Mouse (Mus musculus) intestine, postnatal 0 days (tissue): ENCODE data around the gene Mgat2. TPM values are rescaled to one million over a fixed set of nuclear protein-coding genes. Genes with fewer than 3 reads are reported as not detected.
"Not testable (repeated sequence)": the region's sequence is repeated elsewhere in the genome, so short reads cannot be mapped to it uniquely, and the experiment has no call there.

ENCODE experiments used
- ATAC-seq: fragments of 200-750 bp; cut with Nextera tagmentation; 2 replicates; pipeline ENCODE4 v1.8.0; 2017; ENCODE audit warnings: mild to moderate bottlenecking, moderate TSS enrichment, moderate library complexity
- H3K27ac ChIP-seq: fragments of 300-500 bp; sonication (generic); 2 replicates; pipeline ENCODE4 v1.5.1; 2014; ENCODE audit warnings: mild to moderate bottlenecking, low read depth, low read length, moderate library complexity
- H3K27me3 ChIP-seq: fragments of 300-500 bp; sonication (generic); replicated peaks from 2 replicates; pipeline ENCODE4 v1.6.1; 2014; ENCODE audit warnings: low read length, mixed read lengths; ENCODE audit not compliant: control insufficient read depth, insufficient read depth
- H3K36me3 ChIP-seq: fragments of 300-500 bp; sonication (generic); 2 replicates; pipeline ENCODE4 v1.6.1; 2014; ENCODE audit warnings: mild to moderate bottlenecking, moderate library complexity; ENCODE audit not compliant: control insufficient read depth, insufficient read depth
- H3K4me1 ChIP-seq: fragments of 300-500 bp; sonication (generic); replicated peaks from 2 replicates; pipeline ENCODE4 v1.6.1; 2014; ENCODE audit warnings: antibody characterized with exemption, low read length, mixed read lengths; ENCODE audit not compliant: control insufficient read depth, insufficient read depth
- H3K4me2 ChIP-seq: fragments of 300-500 bp; sonication (generic); replicated peaks from 2 replicates; pipeline ENCODE4 v1.6.1; 2014; ENCODE audit warnings: low read depth, mild to moderate bottlenecking, moderate library complexity
- H3K4me3 ChIP-seq: fragments of 300-500 bp; sonication (generic); 2 replicates; pipeline ENCODE4 v1.5.1; 2014; ENCODE audit warnings: low read depth, low read length
- H3K9ac ChIP-seq: fragments of 300-500 bp; sonication (generic); 2 replicates; pipeline ENCODE4 v1.6.1; 2014; ENCODE audit warnings: mild to moderate bottlenecking, low read depth, low read length
- H3K9me3 ChIP-seq: fragments of 300-500 bp; sonication (generic); 2 replicates; pipeline ENCODE4 v1.6.1; 2016; ENCODE audit warnings: mixed run types; ENCODE audit not compliant: control insufficient read depth
- CTCF ChIP-seq: sonication (generic); IDR thresholded peaks from 2 replicates; pipeline ENCODE4 v1.5.1; 2016; ENCODE audit warnings: low read depth, mild to moderate bottlenecking, control low read depth, antibody characterized with exemption, moderate library complexity
- WGBS: fragments of 180-500 bp; shearing (Covaris S2); extraction: QIAGEN DNeasy Blood & Tissue Kit; methylation state at CpG from one replicate; pipeline ENCODE4 v1.1.7; 2014; 5-methylcytosine and 5-hydroxymethylcytosine counted together
- polyA plus RNA-seq: library from polyadenylated mRNA; unstranded; fragments of >200 nt; fragmentation: Nextera tagmentation; extraction: Ambion mirVana; gene quantifications from 2 replicates; pipeline ENCODE4 v1.2.1, GENCODE M21; 2015

Gene Mgat2
- polyA plus RNA-seq, 1 experiment from 2014 or later = 46.9 TPM

DNA sequence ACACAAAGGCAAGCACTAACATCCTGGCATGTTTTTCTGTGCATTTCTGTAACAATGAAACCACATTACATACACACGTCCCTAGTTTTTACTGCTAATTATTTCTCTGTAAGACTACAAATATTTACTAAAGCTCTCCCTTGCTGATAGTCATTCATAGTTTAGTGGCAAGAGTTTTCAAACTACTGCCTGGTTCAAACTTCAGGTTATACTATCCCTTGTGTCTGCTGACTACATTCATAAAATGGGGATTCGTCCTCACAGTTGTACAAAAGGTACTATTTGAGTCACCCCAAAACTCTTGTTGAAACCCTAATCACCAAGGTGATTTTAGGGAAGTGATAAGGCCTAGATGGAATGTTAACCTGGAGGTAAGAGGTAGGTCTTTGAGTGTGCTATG is 28.0 kb upstream of the Mgat2 start:
- Histone ChIP-seq H3K36me3 (peaks cover 13% of the 10 kb centered on the region; the same call in 1 of the 2 replicates), H3K27ac (no peak overlapping the region), H3K4me2 (no peak overlapping the region), H3K4me3 (no peak overlapping the region), H3K4me1 (peaks cover 7% of the 10 kb centered on the region), H3K9me3 (no peaks in the 10 kb centered on the region), H3K9ac (no peak overlapping the region), H3K27me3 (no peaks in the 10 kb centered on the region)
- WGBS = 75% methylated on average over 2 of the region's 2 CpGs
- no peak for TF ChIP-seq CTCF
- no peak for ATAC-seq

DNA sequence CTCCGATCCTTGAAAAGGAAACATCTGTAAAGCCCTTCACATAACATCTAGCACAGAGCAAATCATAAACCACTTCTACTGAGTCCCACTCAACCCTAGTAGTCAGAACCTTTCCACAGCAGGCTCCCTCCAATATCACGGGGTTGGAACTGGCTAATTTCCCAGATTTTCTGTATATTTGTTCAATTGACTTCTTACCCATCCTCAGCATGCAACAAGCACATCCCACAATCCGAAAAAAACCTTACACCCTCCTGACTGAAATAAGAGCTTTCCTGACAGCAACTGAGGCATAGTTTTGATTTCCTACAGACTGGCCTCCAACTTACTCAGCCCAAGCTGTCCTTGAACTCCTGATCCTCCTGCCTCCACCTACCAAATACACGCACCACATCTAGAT is 27.5 kb upstream of the Mgat2 start:
- peaks cover 7% of the 10 kb centered on the region for H3K4me1 ChIP-seq
- no peaks in the 10 kb centered on the region for H3K9me3 ChIP-seq
- H3K9ac ChIP-seq = no peak overlapping the region
- no peak for ATAC-seq
- TF ChIP-seq CTCF = no peak
- peaks cover 13% of the 10 kb centered on the region; the same call in 1 of the 2 replicates for H3K36me3 ChIP-seq
- no peaks in the 10 kb centered on the region for H3K27me3 ChIP-seq
- no peak overlapping the region for H3K27ac ChIP-seq
- no peak overlapping the region for H3K4me3 ChIP-seq
- 73% methylated on average over 4 of the region's 4 CpGs for WGBS
- H3K4me2 ChIP-seq = no peak overlapping the region

DNA sequence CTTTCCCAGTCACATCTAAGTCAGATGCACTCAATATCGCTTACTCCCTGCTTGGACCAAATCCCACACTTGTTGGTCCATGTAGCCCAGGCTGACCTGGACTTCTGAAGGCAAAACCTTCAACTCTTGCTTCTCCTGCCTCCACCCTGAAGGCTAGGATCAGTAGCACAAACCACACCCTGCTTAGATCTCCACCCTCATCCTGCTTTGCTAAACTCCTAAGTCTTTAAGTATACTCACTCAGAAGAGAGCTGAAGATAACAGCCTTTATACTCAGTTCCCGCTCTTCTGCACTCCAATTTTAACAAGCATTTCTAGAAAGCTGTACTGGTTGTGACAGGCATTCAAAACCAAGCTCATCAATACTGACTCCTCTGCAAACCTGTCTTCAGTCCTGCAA is 26.9 kb upstream of the Mgat2 start:
- H3K27me3 ChIP-seq = no peaks in the 10 kb centered on the region
- H3K9me3 ChIP-seq = no peaks in the 10 kb centered on the region
- no peak overlapping the region for H3K4me3 ChIP-seq
- no peak for ATAC-seq
- TF ChIP-seq CTCF = no peak
- peaks cover 13% of the 10 kb centered on the region; the same call in 1 of the 2 replicates for H3K36me3 ChIP-seq
- H3K4me2 ChIP-seq = peak overlapping the region; percentile 61; the same call in 1 of the 2 replicates
- H3K4me1 ChIP-seq = peaks cover 7% of the 10 kb centered on the region
- no peak overlapping the region for H3K27ac ChIP-seq
- 93% methylated on average over 2 of the region's 2 CpGs for WGBS
- H3K9ac ChIP-seq = no peak overlapping the region

GRCm38 (mm10) chr12:69158366-69158764 is 25.6 kb upstream of the Mgat2 start:
- Histone ChIP-seq H3K9me3 (no peaks in the 10 kb centered on the region), H3K36me3 (peaks cover 13% of the 10 kb centered on the region; the same call in 1 of the 2 replicates), H3K4me1 (peaks cover 7% of the 10 kb centered on the region), H3K4me2 (peak overlapping the region; percentile 61), H3K27ac (peak overlapping the region; percentile 91), H3K4me3 (peak overlapping the region; percentile 81), H3K9ac (peak overlapping the region; percentile 66), H3K27me3 (no peaks in the 10 kb centered on the region)
- under 1% methylated on average over 19 of the region's 19 CpGs for WGBS
- no peak for TF ChIP-seq CTCF
- ATAC-seq = no peak

GRCm38 (mm10) chr12:69158765-69159577 is 25.0 kb upstream of the Mgat2 start, which contains the start of gene Rps29:
Rps29 (minus strand) TSS chr12:69159186.
- H3K27me3 ChIP-seq, H3K4me1 ChIP-seq, H3K9me3 ChIP-seq: not testable (repeated sequence)
- under 1% methylated on average over 57 of the region's 68 CpGs for WGBS
- Histone ChIP-seq H3K4me2 (peak within 1 kb of the TSS; percentile 61), H3K36me3 (peaks cover 13% of the 10 kb centered on the region; the same call in 1 of the 2 replicates), H3K9ac (peak within 1 kb of the TSS; percentile 66), H3K4me3 (peak within 1 kb of the TSS; percentile 81), H3K27ac (peak within 1 kb of the TSS; percentile 91)
- peak; percentile 99 for ATAC-seq

- WGBS = 5% methylated on average over 9 of the region's 9 CpGs
- no peaks in the 10 kb centered on the region for H3K9me3 ChIP-seq
- H3K9ac ChIP-seq = no peak overlapping the region
- peaks cover 7% of the 10 kb centered on the region for H3K4me1 ChIP-seq
- TF ChIP-seq CTCF = peak; percentile 84
- H3K27me3 ChIP-seq = no peaks in the 10 kb centered on the region
- peak overlapping the region; percentile 43 for H3K4me2 ChIP-seq
- peaks cover 13% of the 10 kb centered on the region; the same call in 1 of the 2 replicates for H3K36me3 ChIP-seq
- no peak overlapping the region for H3K27ac ChIP-seq
- peak overlapping the region; percentile 81 for H3K4me3 ChIP-seq
- ATAC-seq = peak; percentile 12; the same call in 1 of the 2 replicates
These were observed 24.4 kb upstream of the Mgat2 start for GRCm38 (mm10) chr12:69159578-69159940.

- H3K9me3 ChIP-seq = not testable (repeated sequence)
These were observed 23.3 kb upstream of the Mgat2 start for GRCm38 (mm10) chr12:69160677-69161076.

GRCm38 (mm10) chr12:69163586-69163985 is 20.4 kb upstream of the Mgat2 start:
- H3K4me1 ChIP-seq, H3K4me3 ChIP-seq, H3K9ac ChIP-seq, H3K27me3 ChIP-seq, H3K4me2 ChIP-seq, ATAC-seq, H3K27ac ChIP-seq, H3K36me3 ChIP-seq, H3K9me3 ChIP-seq: not testable (repeated sequence)
- 84% methylated on average over 4 of the region's 4 CpGs for WGBS

More at GRCm38 (mm10) chr12:69160677-69161076, 23.3 kb upstream of the Mgat2 start:
- not testable (repeated sequence) for H3K9ac ChIP-seq, H3K4me1 ChIP-seq, H3K27ac ChIP-seq, H3K4me3 ChIP-seq, H3K4me2 ChIP-seq, H3K27me3 ChIP-seq, ATAC-seq
- WGBS = 82% methylated on average over 2 of the region's 2 CpGs
- H3K36me3 ChIP-seq = peaks cover 12% of the 10 kb centered on the region; the same call in 1 of the 2 replicates
